Comparison of ENCODE assay signal across 21 mouse cellular contexts in the genomic region with DNA sequence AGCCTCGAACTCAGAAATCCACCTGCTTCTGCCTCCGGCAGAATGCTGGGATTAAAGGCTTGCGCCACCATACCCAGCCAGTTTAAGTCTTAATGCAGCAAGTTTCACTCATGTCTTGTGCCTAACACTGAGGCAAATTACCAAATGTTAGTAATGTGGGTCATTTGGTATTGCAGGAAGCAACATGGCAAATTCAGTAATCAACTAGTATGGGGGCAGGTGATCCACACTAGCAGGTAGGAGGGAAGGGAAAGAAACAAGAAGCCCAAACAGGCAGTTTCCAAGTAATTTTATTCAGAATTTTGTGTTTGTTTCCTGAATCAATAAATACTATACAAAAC. TPM values are rescaled to one million over a fixed set of nuclear protein-coding genes. Genes with fewer than 3 reads are reported as not detected.
DNase-seq lines count a peak whose midpoint lies in the region; ATAC-seq and TF ChIP-seq lines count a peak whose summit lies in the region.
"Had no signal": no experiment of that assay in that cellular context is flagged by ENCODE, and none has a peak within 500 bp of the region (broad histone marks: within the 10 kb centered on the region; RNA-seq: fewer than 3 reads in every experiment).

No protein-coding gene starts in this region.

- H3K4me2 ChIP-seq in forebrain, embryonic 13.5 days: no peak overlapping the region
- no peak overlapping the region for H3K4me2 ChIP-seq in midbrain, embryonic 11.5 days
- H3K4me2 ChIP-seq in midbrain, postnatal 0 days (ENCODE audit: low read depth, low read length, poor library complexity, severe bottlenecking): no peak overlapping the region
- H3K4me2 ChIP-seq in limb, embryonic 12.5 days: no peak overlapping the region
- no peak overlapping the region for H3K4me2 ChIP-seq in forebrain, embryonic 16.5 days (ENCODE audit: low read length)
- H3K4me2 ChIP-seq: midbrain, embryonic 15.5 days had no signal

- H3K36me3 ChIP-seq in forebrain, embryonic 10.5 days (replicated peaks): peaks cover 86% of the 10 kb centered on the region
- H3K36me3 ChIP-seq in forebrain, embryonic 13.5 days (ENCODE audit: poor library complexity, severe bottlenecking): peaks cover 72% of the 10 kb centered on the region
- peaks cover 46% of the 10 kb centered on the region for H3K36me3 ChIP-seq in midbrain, embryonic 11.5 days (ENCODE audit: control insufficient read depth, insufficient read depth, low read length)
- peaks cover 46% of the 10 kb centered on the region for H3K36me3 ChIP-seq in midbrain, postnatal 0 days (ENCODE audit: insufficient read depth, low read length)
- H3K36me3 ChIP-seq in limb, embryonic 12.5 days: peaks cover 72% of the 10 kb centered on the region
- H3K36me3 ChIP-seq in forebrain, embryonic 16.5 days (ENCODE audit: control insufficient read depth, insufficient read depth): peaks cover 29% of the 10 kb centered on the region

- no peak for DNase-seq in forebrain, embryonic 10.5 days (ENCODE audit: extremely low spot score, low spot score)
- DNase-seq in midbrain, embryonic 11.5 days (ENCODE audit: low spot score, missing footprints): peak; percentile 79
- DNase-seq in midbrain, postnatal 0 days (ENCODE audit: low spot score): no peak
- no peak for DNase-seq in right cerebral cortex, postnatal 14 days
- DNase-seq in ovary, postnatal 14 days (ENCODE audit: low spot score): no peak
- DNase-seq: right cerebral cortex, postnatal 4 days had no signal

- no peak overlapping the region for H3K27ac ChIP-seq in forebrain, embryonic 10.5 days
- no peak overlapping the region for H3K27ac ChIP-seq in forebrain, embryonic 13.5 days
- H3K27ac ChIP-seq in midbrain, embryonic 11.5 days (ENCODE audit: low read depth, low read length): no peak overlapping the region
- no peak overlapping the region for H3K27ac ChIP-seq in midbrain, postnatal 0 days (ENCODE audit: low read depth, low read length)
- H3K27ac ChIP-seq in limb, embryonic 12.5 days: no peak overlapping the region
- H3K27ac ChIP-seq in forebrain, embryonic 16.5 days (ENCODE audit: low read length): no peak overlapping the region

- no peaks in the 10 kb centered on the region for H3K27me3 ChIP-seq in forebrain, embryonic 10.5 days (ENCODE audit: poor library complexity, severe bottlenecking)
- H3K27me3 ChIP-seq in forebrain, embryonic 13.5 days: no peaks in the 10 kb centered on the region
- H3K27me3 ChIP-seq in midbrain, embryonic 11.5 days (ENCODE audit: control insufficient read depth, insufficient read depth, low read length): no peaks in the 10 kb centered on the region
- no peaks in the 10 kb centered on the region for H3K27me3 ChIP-seq in midbrain, postnatal 0 days (ENCODE audit: insufficient read depth, low read length)
- H3K27me3 ChIP-seq in limb, embryonic 12.5 days: no peaks in the 10 kb centered on the region
- H3K27me3 ChIP-seq in forebrain, embryonic 16.5 days (replicated peaks; ENCODE audit: control insufficient read depth, insufficient read depth, low read length): no peaks in the 10 kb centered on the region
- H3K27me3 ChIP-seq: megakaryocyte, embryonic 14.5 days; midbrain, embryonic 15.5 days had no signal

- H3K4me1 ChIP-seq in forebrain, embryonic 10.5 days: peaks cover 46% of the 10 kb centered on the region
- peaks cover 32% of the 10 kb centered on the region for H3K4me1 ChIP-seq in forebrain, embryonic 13.5 days
- peaks cover 20% of the 10 kb centered on the region for H3K4me1 ChIP-seq in midbrain, embryonic 11.5 days (ENCODE audit: control insufficient read depth, insufficient read depth, low read length)
- H3K4me1 ChIP-seq in midbrain, postnatal 0 days (ENCODE audit: insufficient read depth, low read length): 0 out of 2 replicates have a peak, but pooled peaks cover 7% of the 10 kb centered on the region
- H3K4me1 ChIP-seq in limb, embryonic 12.5 days (replicated peaks): peaks cover 27% of the 10 kb centered on the region
- H3K4me1 ChIP-seq in forebrain, embryonic 16.5 days (replicated peaks; ENCODE audit: control insufficient read depth, insufficient read depth, low read length): peaks cover 27% of the 10 kb centered on the region

- H3K9me3 ChIP-seq in forebrain, embryonic 10.5 days: no peaks in the 10 kb centered on the region
- H3K9me3 ChIP-seq in forebrain, embryonic 13.5 days (replicated peaks): no peaks in the 10 kb centered on the region
- H3K9me3 ChIP-seq in midbrain, embryonic 11.5 days (ENCODE audit: control insufficient read depth, low read length): no peaks in the 10 kb centered on the region
- no peaks in the 10 kb centered on the region for H3K9me3 ChIP-seq in midbrain, postnatal 0 days (ENCODE audit: low read length)
- H3K9me3 ChIP-seq in limb, embryonic 12.5 days: no peaks in the 10 kb centered on the region
- no peaks in the 10 kb centered on the region for H3K9me3 ChIP-seq in forebrain, embryonic 16.5 days (ENCODE audit: control insufficient read depth, low read length)
- H3K9me3 ChIP-seq: megakaryocyte, embryonic 14.5 days; midbrain, embryonic 15.5 days had no signal

- peak overlapping the region; percentile 20; the same call in 1 of the 2 replicates for H3K4me3 ChIP-seq in forebrain, embryonic 10.5 days
- no peak overlapping the region for H3K4me3 ChIP-seq in forebrain, embryonic 13.5 days
- H3K4me3 ChIP-seq in midbrain, embryonic 11.5 days (ENCODE audit: low read depth, low read length): no peak overlapping the region
- H3K4me3 ChIP-seq in midbrain, postnatal 0 days (ENCODE audit: low read depth, low read length): no peak overlapping the region
- peak overlapping the region; percentile 12 for H3K4me3 ChIP-seq in limb, embryonic 12.5 days (replicated peaks)
- no peak overlapping the region for H3K4me3 ChIP-seq in forebrain, embryonic 16.5 days (replicated peaks; ENCODE audit: low read length)
- H3K4me3 ChIP-seq: layer of hippocampus, adult 2 months; megakaryocyte, embryonic 14.5 days; midbrain, embryonic 15.5 days had no signal

- 83% methylated on average over 3 of the region's 3 CpGs for WGBS in forebrain, embryonic 10.5 days
- 83% methylated on average over 3 of the region's 3 CpGs for WGBS in forebrain, embryonic 13.5 days
- WGBS in midbrain, embryonic 11.5 days: 81% methylated on average over 3 of the region's 3 CpGs
- WGBS in midbrain, postnatal 0 days: 82% methylated on average over 3 of the region's 3 CpGs
- WGBS in limb, embryonic 12.5 days: 86% methylated on average over 3 of the region's 3 CpGs
- 81% methylated on average over 3 of the region's 3 CpGs for WGBS in forebrain, embryonic 16.5 days

- no peak overlapping the region for H3K9ac ChIP-seq in forebrain, embryonic 13.5 days
- no peak overlapping the region for H3K9ac ChIP-seq in midbrain, embryonic 11.5 days (ENCODE audit: low read length)
- no peak overlapping the region for H3K9ac ChIP-seq in midbrain, postnatal 0 days (replicated peaks; ENCODE audit: low read length, poor library complexity, severe bottlenecking)
- H3K9ac ChIP-seq in limb, embryonic 12.5 days (replicated peaks): no peak overlapping the region
- no peak overlapping the region for H3K9ac ChIP-seq in forebrain, embryonic 16.5 days (replicated peaks; ENCODE audit: low read depth, low read length)
- H3K9ac ChIP-seq: midbrain, embryonic 15.5 days had no signal

- no peak for TF ChIP-seq CTCF in midbrain, postnatal 0 days (IDR thresholded peaks at IDR 0.05)

- no peak for ATAC-seq in forebrain, embryonic 13.5 days
- ATAC-seq in midbrain, embryonic 11.5 days (ENCODE audit: low FRiP score): no peak
- ATAC-seq in midbrain, postnatal 0 days (ENCODE audit: low FRiP score): no peak
- no peak for ATAC-seq in limb, embryonic 12.5 days (ENCODE audit: insufficient number of reproducible peaks, insufficient read depth, low FRiP score, low TSS enrichment, low read depth)
- no peak for ATAC-seq in forebrain, embryonic 16.5 days
- ATAC-seq: CD4-positive, CD25-positive, alpha-beta regulatory T cell, adult 4 months; hindbrain, embryonic 16.5 days; midbrain, embryonic 15.5 days had no signal

RNA-seq across cellular contexts. Expression of gene Cd68, which starts 0.7 kb away (rescaled TPM):
- 5.5 and 5.8 TPM in 2 replicates for polyA plus RNA-seq in forebrain, embryonic 10.5 days (2016; fragmentation: Nextera tagmentation; extraction: Ambion mirVana)
- 4.4 and 5.2 TPM in 2 replicates for polyA plus RNA-seq in forebrain, embryonic 13.5 days (2015; fragmentation: Nextera tagmentation; extraction: Ambion mirVana)
- 7.0 and 7.9 TPM in 2 replicates for polyA plus RNA-seq in midbrain, embryonic 11.5 days (2014; fragmentation: Nextera tagmentation; extraction: Ambion mirVana)
- total RNA-seq in midbrain, postnatal 0 days (2014; rRNA removed): 7.2 and 10.3 TPM in 2 replicates
- 10.6 and 11.0 TPM in 2 replicates for polyA plus RNA-seq in midbrain, postnatal 0 days (2015; fragmentation: Nextera tagmentation; extraction: Ambion mirVana)
- polyA plus RNA-seq in limb, embryonic 12.5 days (2016; fragmentation: Nextera tagmentation; extraction: Ambion mirVana): 5.9 and 8.0 TPM in 2 replicates
- 6.4 and 7.8 TPM in 2 replicates for polyA plus RNA-seq in forebrain, embryonic 16.5 days (2015; fragmentation: Nextera tagmentation; extraction: Ambion mirVana)

RNA-seq across cellular contexts. Expression of gene Mpdu1, which starts 4.2 kb away (rescaled TPM):
- polyA plus RNA-seq in forebrain, embryonic 10.5 days (2016; fragmentation: Nextera tagmentation; extraction: Ambion mirVana): 81.8 and 82.9 TPM in 2 replicates
- polyA plus RNA-seq in forebrain, embryonic 13.5 days (2015; fragmentation: Nextera tagmentation; extraction: Ambion mirVana): 89.4 and 95.2 TPM in 2 replicates
- polyA plus RNA-seq in midbrain, embryonic 11.5 days (2014; fragmentation: Nextera tagmentation; extraction: Ambion mirVana): 31.2 and 34.5 TPM in 2 replicates
- total RNA-seq in midbrain, postnatal 0 days (2014; rRNA removed): 224 and 278 TPM in 2 replicates
- 118 and 123 TPM in 2 replicates for polyA plus RNA-seq in midbrain, postnatal 0 days (2015; fragmentation: Nextera tagmentation; extraction: Ambion mirVana)
- 62.6 and 64.3 TPM in 2 replicates for polyA plus RNA-seq in limb, embryonic 12.5 days (2016; fragmentation: Nextera tagmentation; extraction: Ambion mirVana)
- polyA plus RNA-seq in forebrain, embryonic 16.5 days (2015; fragmentation: Nextera tagmentation; extraction: Ambion mirVana): 82.1 and 90.4 TPM in 2 replicates

RNA-seq across cellular contexts. Expression of gene Eif4a1, which starts 5.6 kb away (rescaled TPM):
- 725 and 747 TPM in 2 replicates for polyA plus RNA-seq in forebrain, embryonic 10.5 days (2016; fragmentation: Nextera tagmentation; extraction: Ambion mirVana)
- polyA plus RNA-seq in forebrain, embryonic 13.5 days (2015; fragmentation: Nextera tagmentation; extraction: Ambion mirVana): 654 and 701 TPM in 2 replicates
- 877 and 900 TPM in 2 replicates for polyA plus RNA-seq in midbrain, embryonic 11.5 days (2014; fragmentation: Nextera tagmentation; extraction: Ambion mirVana)
- total RNA-seq in midbrain, postnatal 0 days (2014; rRNA removed): 767 and 793 TPM in 2 replicates
- polyA plus RNA-seq in midbrain, postnatal 0 days (2015; fragmentation: Nextera tagmentation; extraction: Ambion mirVana): 501 and 502 TPM in 2 replicates
- 569 and 701 TPM in 2 replicates for polyA plus RNA-seq in limb, embryonic 12.5 days (2016; fragmentation: Nextera tagmentation; extraction: Ambion mirVana)
- 563 and 599 TPM in 2 replicates for polyA plus RNA-seq in forebrain, embryonic 16.5 days (2015; fragmentation: Nextera tagmentation; extraction: Ambion mirVana)

RNA-seq across cellular contexts. Expression of gene Sox15, which starts 11.5 kb away (rescaled TPM):
- not detected in 2 replicates for polyA plus RNA-seq in forebrain, embryonic 10.5 days (2016; fragmentation: Nextera tagmentation; extraction: Ambion mirVana)
- polyA plus RNA-seq in forebrain, embryonic 13.5 days (2015; fragmentation: Nextera tagmentation; extraction: Ambion mirVana): not detected in 2 replicates
- 0.16 TPM in 1 of 2 replicates, not detected in the other for polyA plus RNA-seq in midbrain, embryonic 11.5 days (2014; fragmentation: Nextera tagmentation; extraction: Ambion mirVana)
- total RNA-seq in midbrain, postnatal 0 days (2014; rRNA removed): 0.27 TPM in 1 of 2 replicates, not detected in the other
- polyA plus RNA-seq in midbrain, postnatal 0 days (2015; fragmentation: Nextera tagmentation; extraction: Ambion mirVana): 0.19 and 0.20 TPM in 2 replicates
- polyA plus RNA-seq in limb, embryonic 12.5 days (2016; fragmentation: Nextera tagmentation; extraction: Ambion mirVana): 0.68 TPM in 1 of 2 replicates, not detected in the other
- not detected in 2 replicates for polyA plus RNA-seq in forebrain, embryonic 16.5 days (2015; fragmentation: Nextera tagmentation; extraction: Ambion mirVana)
- total RNA-seq: adrenal gland, adult 2 months; gastrocnemius, adult 8-10 months; heart, postnatal 36 days; layer of hippocampus, postnatal 36 days; left cerebral cortex, postnatal 25 days; liver, adult 2 months had no signal
- polyA plus RNA-seq: heart, embryonic 14.5 days; hindbrain, embryonic 16.5 days; midbrain, embryonic 15.5 days had no signal

RNA-seq across cellular contexts. Expression of gene Senp3, which starts 15.2 kb away (rescaled TPM):
- polyA plus RNA-seq in forebrain, embryonic 10.5 days (2016; fragmentation: Nextera tagmentation; extraction: Ambion mirVana): 127 and 128 TPM in 2 replicates
- 93.7 and 99.6 TPM in 2 replicates for polyA plus RNA-seq in forebrain, embryonic 13.5 days (2015; fragmentation: Nextera tagmentation; extraction: Ambion mirVana)
- 80.6 and 90.8 TPM in 2 replicates for polyA plus RNA-seq in midbrain, embryonic 11.5 days (2014; fragmentation: Nextera tagmentation; extraction: Ambion mirVana)
- total RNA-seq in midbrain, postnatal 0 days (2014; rRNA removed): 81.7 and 89.2 TPM in 2 replicates
- 70.3 and 74.0 TPM in 2 replicates for polyA plus RNA-seq in midbrain, postnatal 0 days (2015; fragmentation: Nextera tagmentation; extraction: Ambion mirVana)
- polyA plus RNA-seq in limb, embryonic 12.5 days (2016; fragmentation: Nextera tagmentation; extraction: Ambion mirVana): 132 and 140 TPM in 2 replicates
- polyA plus RNA-seq in forebrain, embryonic 16.5 days (2015; fragmentation: Nextera tagmentation; extraction: Ambion mirVana): 97.0 and 115 TPM in 2 replicates

Comparison
In these comparisons a context has a peak if more than half of its experiments do, and no peak if none do; other contexts are left out.
1. H3K4me3 ChIP-seq: peak in forebrain, embryonic 10.5 days (single experiment) and limb, embryonic 12.5 days (single experiment); none in forebrain, embryonic 13.5 days (single experiment), midbrain, embryonic 11.5 days (single experiment), midbrain, postnatal 0 days (single experiment) and forebrain, embryonic 16.5 days (single experiment).